Mouse (Mus musculus) naive thymus-derived CD4-positive, alpha-beta T cell, adult 5 months (primary cell): Measurements from ENCODE around the gene Olfr1246. TPM values are rescaled to one million over a fixed set of nuclear protein-coding genes. Genes with fewer than 3 reads are reported as not detected.

Experiments
- polyA plus RNA-seq: library from polyadenylated mRNA; unstranded; fragments of 100-300 nt; shearing (Covaris generic); gene quantifications from one replicate; pipeline ENCODE4 v1.2.1, GENCODE M21; 2017

The Olfr1246 gene
- polyA plus RNA-seq, result not detected

GRCm38 (mm10) chr2:89593057-89593456 lies at the start of gene Olfr1246:
Gene Olfr1246 (minus strand): TSS chr2:89593157.

GRCm38 (mm10) chr2:89634883-89635282 lies 41.9 kb upstream of the Olfr1246 start, which contains the start of gene Olfr1249:
Gene Olfr1249 (minus strand): TSS chr2:89634983.

GRCm38 (mm10) chr2:89618145-89618544 lies 25.2 kb upstream of the Olfr1246 start, which contains the start of gene Olfr1248:
Gene Olfr1248 (minus strand): TSS chr2:89618245.

GRCm38 (mm10) chr2:89614030-89614429 lies 21.1 kb upstream of the Olfr1246 start, which contains the start of gene Olfr1247:
Gene Olfr1247 (minus strand): TSS chr2:89614130.

GRCm38 (mm10) chr2:89578347-89578746 lies 14.6 kb downstream of the Olfr1246 start, which contains the start of gene Olfr1245:
Gene Olfr1245 (minus strand): TSS chr2:89578447.

Other genes with a start within 250 kb of the Olfr1246 start
- gene Olfr1234, start 228.3 kb downstream of the Olfr1246 start, polyA plus RNA-seq, result not detected
- not detected for gene Olfr1238, start 183.5 kb downstream of the Olfr1246 start, polyA plus RNA-seq
- gene Olfr1239, start 172.8 kb downstream of the Olfr1246 start, polyA plus RNA-seq, result not detected
- not detected for gene Olfr1240, start 150.2 kb downstream of the Olfr1246 start, polyA plus RNA-seq
- gene Olfr1241, start 106.0 kb downstream of the Olfr1246 start, polyA plus RNA-seq, result not detected
- gene Olfr1242, start 94.8 kb downstream of the Olfr1246 start, polyA plus RNA-seq, result not detected
- not detected for gene Olfr1243, start 61.7 kb downstream of the Olfr1246 start, polyA plus RNA-seq
- not detected for gene Olfr1245, start 14.7 kb downstream of the Olfr1246 start, polyA plus RNA-seq
- not detected for gene Olfr1247, start 21.0 kb upstream of the Olfr1246 start, polyA plus RNA-seq
- gene Olfr1248, start 25.1 kb upstream of the Olfr1246 start, polyA plus RNA-seq, result not detected
- gene Olfr1249, start 41.8 kb upstream of the Olfr1246 start, polyA plus RNA-seq, result not detected
- not detected for gene Olfr1250, start 68.3 kb upstream of the Olfr1246 start, polyA plus RNA-seq
- gene Olfr1251, start 78.8 kb upstream of the Olfr1246 start, polyA plus RNA-seq, result not detected
- gene Olfr1252, start 131.9 kb upstream of the Olfr1246 start, polyA plus RNA-seq, result not detected
- gene Olfr1253, start 163.9 kb upstream of the Olfr1246 start, polyA plus RNA-seq, result not detected
- gene Olfr1254, start 200.5 kb upstream of the Olfr1246 start, polyA plus RNA-seq, result not detected
- gene Olfr1255, start 218.9 kb upstream of the Olfr1246 start, polyA plus RNA-seq, result not detected
- gene Olfr1256, start 248.4 kb upstream of the Olfr1246 start, polyA plus RNA-seq, result not detected